Mouse (Mus musculus): ENCODE data around the gene Chrna9. TPM values are rescaled to one million over a fixed set of nuclear protein-coding genes. Genes with fewer than 3 reads are reported as not detected.
"Not testable (repeated sequence)": the region's sequence is repeated elsewhere in the genome, so short reads cannot be mapped to it uniquely, and the experiment has no call there.

Gene Chrna9
- polyA plus RNA-seq, 1 experiment from 2014 or later: 2.2 TPM

DNA sequence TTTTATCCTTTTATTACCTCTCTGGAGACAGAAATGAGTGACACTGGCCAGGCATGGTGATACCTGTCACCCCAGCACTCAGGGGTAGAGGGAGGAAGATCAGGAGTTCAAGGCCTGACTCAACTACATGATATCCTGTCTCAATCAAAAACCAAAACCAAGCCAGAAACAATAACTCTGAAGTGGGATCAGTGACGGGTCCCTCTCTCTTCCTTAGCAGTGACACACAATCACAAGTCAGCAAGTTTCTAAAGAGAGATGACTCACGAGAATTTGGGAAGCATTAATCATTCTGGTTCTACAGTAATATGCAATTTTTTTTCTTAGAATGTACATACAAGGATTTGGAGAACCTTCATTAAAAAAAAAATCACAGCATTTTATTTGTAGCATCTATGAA, 38.5 kb downstream of the Chrna9 start:
- Histone ChIP-seq H3K27ac (replicated peaks; ENCODE audit: low read depth, low read length) (no peak overlapping the region), H3K9me3 (ENCODE audit: control insufficient read depth, low read length) (no peaks in the 10 kb centered on the region), H3K27me3 (replicated peaks; ENCODE audit: control insufficient read depth, insufficient read depth, low read length) (no peaks in the 10 kb centered on the region), H3K9ac (ENCODE audit: low read depth, low read length) (no peak overlapping the region), H3K4me2 (ENCODE audit: low read depth, low read length) (no peak overlapping the region), H3K36me3 (ENCODE audit: control insufficient read depth, insufficient read depth, low read length) (no peaks in the 10 kb centered on the region), H3K4me3 (ENCODE audit: low read depth, low read length) (no peak overlapping the region), H3K4me1 (ENCODE audit: control insufficient read depth, insufficient read depth, low read length) (no peaks in the 10 kb centered on the region)
- DNase-seq (ENCODE audit: low spot score) (no peak), ATAC-seq (ENCODE audit: low read depth) (no peak)
- WGBS: 70% methylated on average over 2 of the region's 2 CpGs

DNA sequence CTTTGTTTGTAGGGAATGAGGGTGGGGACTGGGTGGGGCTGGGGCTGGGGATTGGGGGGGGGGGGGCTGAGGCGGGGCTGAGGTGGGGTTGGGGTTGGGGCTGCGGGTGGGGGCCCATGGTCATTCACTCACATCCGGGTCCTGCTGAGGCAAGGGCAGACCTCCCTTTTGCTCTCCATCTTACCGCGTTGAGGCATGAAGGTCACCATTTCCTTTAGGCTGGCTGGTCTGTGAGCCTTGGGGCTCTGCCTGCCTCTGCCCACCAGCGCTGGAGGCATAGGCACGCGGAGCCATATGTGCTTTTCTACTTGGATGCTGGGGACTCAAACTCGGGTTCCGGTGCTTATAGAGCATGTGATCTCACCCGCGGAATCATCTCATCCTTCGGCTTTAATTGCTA, 41.0 kb downstream of the Chrna9 start:
- H3K27ac ChIP-seq (replicated peaks; ENCODE audit: low read depth, low read length): no peak overlapping the region
- H3K4me3 ChIP-seq (ENCODE audit: low read depth, low read length): no peak overlapping the region
- H3K9me3 ChIP-seq (ENCODE audit: control insufficient read depth, low read length): no peaks in the 10 kb centered on the region
- no peak overlapping the region for H3K9ac ChIP-seq (ENCODE audit: low read depth, low read length)
- H3K4me1 ChIP-seq (ENCODE audit: control insufficient read depth, insufficient read depth, low read length): no peaks in the 10 kb centered on the region
- H3K36me3 ChIP-seq (ENCODE audit: control insufficient read depth, insufficient read depth, low read length): no peaks in the 10 kb centered on the region
- no peak for ATAC-seq (ENCODE audit: low read depth)
- H3K4me2 ChIP-seq (ENCODE audit: low read depth, low read length): no peak overlapping the region
- DNase-seq (ENCODE audit: low spot score): no peak
- no peaks in the 10 kb centered on the region for H3K27me3 ChIP-seq (replicated peaks; ENCODE audit: control insufficient read depth, insufficient read depth, low read length)
- WGBS: 81% methylated on average over 10 of the region's 13 CpGs

DNA sequence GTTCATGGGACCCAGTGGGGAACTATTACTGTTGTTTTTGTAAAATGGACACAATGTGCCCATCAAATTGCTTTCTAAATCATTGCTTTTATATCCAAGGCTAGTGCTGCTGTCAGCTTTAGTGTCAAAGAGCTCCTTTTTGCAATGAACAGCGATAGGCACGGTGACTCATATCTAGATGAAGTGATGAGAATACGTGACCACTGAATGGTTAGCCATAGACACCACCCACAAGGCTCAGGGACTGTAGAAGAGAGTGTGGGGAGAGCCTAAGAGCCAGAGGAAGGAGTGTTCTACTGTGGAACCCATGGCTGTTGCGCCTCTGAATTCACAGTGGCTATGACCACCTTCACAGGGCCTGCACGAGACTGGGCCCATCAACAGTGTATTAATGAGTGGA, 51.7 kb downstream of the Chrna9 start:
- WGBS: 90% methylated on average over 5 of the region's 5 CpGs
- Histone ChIP-seq H3K9me3 (ENCODE audit: control insufficient read depth, low read length) (no peaks in the 10 kb centered on the region), H3K4me1 (ENCODE audit: control insufficient read depth, insufficient read depth, low read length) (no peaks in the 10 kb centered on the region), H3K4me3 (ENCODE audit: low read depth, low read length) (no peak overlapping the region), H3K27me3 (replicated peaks; ENCODE audit: control insufficient read depth, insufficient read depth, low read length) (no peaks in the 10 kb centered on the region), H3K27ac (replicated peaks; ENCODE audit: low read depth, low read length) (no peak overlapping the region), H3K36me3 (ENCODE audit: control insufficient read depth, insufficient read depth, low read length) (no peaks in the 10 kb centered on the region), H3K9ac (ENCODE audit: low read depth, low read length) (no peak overlapping the region), H3K4me2 (ENCODE audit: low read depth, low read length) (no peak overlapping the region)
- ATAC-seq (ENCODE audit: low read depth) (no peak), DNase-seq (ENCODE audit: low spot score) (no peak)

DNA sequence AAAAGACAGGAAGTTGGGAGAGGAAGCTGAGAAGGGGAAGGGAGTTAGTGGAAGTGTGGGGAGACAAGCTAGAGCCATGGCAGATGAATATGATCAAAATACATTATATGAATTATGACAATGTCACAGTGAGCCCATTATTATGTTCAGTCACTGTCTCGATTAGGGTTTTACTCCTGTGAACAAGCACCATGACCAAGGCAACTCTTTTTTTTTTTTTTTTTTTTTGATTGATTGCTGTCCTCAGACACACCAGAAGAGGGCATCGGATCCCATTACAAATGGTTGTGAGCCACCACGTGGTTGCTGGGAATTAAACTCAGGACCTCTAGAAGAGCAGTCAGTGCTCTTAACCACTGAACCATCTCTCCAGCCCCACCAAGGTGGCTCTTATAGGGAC, 52.3 kb downstream of the Chrna9 start:
- DNase-seq (ENCODE audit: low spot score); H3K27ac ChIP-seq (replicated peaks; ENCODE audit: low read depth, low read length); H3K4me3 ChIP-seq (ENCODE audit: low read depth, low read length); H3K9me3 ChIP-seq (ENCODE audit: control insufficient read depth, low read length); H3K27me3 ChIP-seq (replicated peaks; ENCODE audit: control insufficient read depth, insufficient read depth, low read length); H3K36me3 ChIP-seq (ENCODE audit: control insufficient read depth, insufficient read depth, low read length); H3K4me1 ChIP-seq (ENCODE audit: control insufficient read depth, insufficient read depth, low read length); H3K4me2 ChIP-seq (ENCODE audit: low read depth, low read length); ATAC-seq (ENCODE audit: low read depth); H3K9ac ChIP-seq (ENCODE audit: low read depth, low read length): not testable (repeated sequence)
- WGBS: 70% methylated on average over 3 of the region's 3 CpGs

DNA sequence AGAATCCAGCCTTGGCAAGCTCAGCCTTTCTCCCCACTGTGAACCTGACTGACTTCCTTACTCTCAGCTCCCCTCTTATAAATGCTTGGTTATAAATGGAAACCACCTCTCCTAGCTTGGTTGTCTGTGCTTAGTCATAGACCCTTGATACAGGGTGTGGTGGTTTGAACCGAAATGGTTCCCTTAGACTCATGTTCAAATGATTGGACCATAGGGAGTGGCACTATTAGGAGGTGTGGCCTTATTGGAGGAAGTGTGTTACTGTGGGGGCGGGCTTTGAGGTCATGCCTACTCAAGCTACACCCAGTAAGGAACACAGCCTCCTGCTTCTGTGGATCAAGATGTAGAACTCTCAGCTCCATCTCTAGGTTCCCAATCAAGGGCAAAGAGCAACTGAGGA, 56.5 kb downstream of the Chrna9 start:
- no peak overlapping the region for H3K9ac ChIP-seq (ENCODE audit: low read depth, low read length)
- no peaks in the 10 kb centered on the region for H3K4me1 ChIP-seq (ENCODE audit: control insufficient read depth, insufficient read depth, low read length)
- H3K36me3 ChIP-seq (ENCODE audit: control insufficient read depth, insufficient read depth, low read length): no peaks in the 10 kb centered on the region
- no peaks in the 10 kb centered on the region for H3K27me3 ChIP-seq (replicated peaks; ENCODE audit: control insufficient read depth, insufficient read depth, low read length)
- no peak overlapping the region for H3K27ac ChIP-seq (replicated peaks; ENCODE audit: low read depth, low read length)
- H3K4me2 ChIP-seq (ENCODE audit: low read depth, low read length): no peak overlapping the region
- no peak for ATAC-seq (ENCODE audit: low read depth)
- no peak for DNase-seq (ENCODE audit: low spot score)
- no peaks in the 10 kb centered on the region for H3K9me3 ChIP-seq (ENCODE audit: control insufficient read depth, low read length)
- no peak overlapping the region for H3K4me3 ChIP-seq (ENCODE audit: low read depth, low read length)
- 95% methylated on average over 2 of the region's 2 CpGs for WGBS

DNA sequence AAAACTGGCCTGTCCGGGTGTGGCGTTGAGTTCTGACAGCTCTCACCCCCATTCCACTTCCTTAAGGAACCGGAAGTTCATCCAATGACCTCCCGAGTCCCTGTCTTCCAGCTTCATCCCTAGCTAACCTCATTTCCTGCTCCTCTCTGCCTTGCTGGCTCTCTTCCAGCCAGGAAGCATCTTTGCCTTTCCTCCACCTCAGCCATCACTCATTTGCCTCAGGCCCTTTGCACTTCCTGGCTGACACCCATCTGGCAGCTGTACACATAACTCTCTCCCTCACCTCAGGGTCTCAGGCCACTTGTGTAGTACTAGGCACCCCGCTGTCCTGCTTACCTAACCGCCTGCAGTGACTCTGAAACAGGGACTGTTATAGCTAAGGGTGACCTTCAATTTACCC, 59.9 kb downstream of the Chrna9 start:
- Histone ChIP-seq H3K9ac (ENCODE audit: low read depth, low read length) (no peak overlapping the region), H3K36me3 (ENCODE audit: control insufficient read depth, insufficient read depth, low read length) (no peaks in the 10 kb centered on the region), H3K4me2 (ENCODE audit: low read depth, low read length) (no peak overlapping the region), H3K4me1 (ENCODE audit: control insufficient read depth, insufficient read depth, low read length) (no peaks in the 10 kb centered on the region), H3K27me3 (replicated peaks; ENCODE audit: control insufficient read depth, insufficient read depth, low read length) (no peaks in the 10 kb centered on the region), H3K4me3 (ENCODE audit: low read depth, low read length) (no peak overlapping the region), H3K9me3 (ENCODE audit: control insufficient read depth, low read length) (no peaks in the 10 kb centered on the region), H3K27ac (replicated peaks; ENCODE audit: low read depth, low read length) (no peak overlapping the region)
- DNase-seq (ENCODE audit: low spot score) (no peak), ATAC-seq (ENCODE audit: low read depth) (no peak)
- WGBS: 66% methylated on average over 6 of the region's 6 CpGs

DNA sequence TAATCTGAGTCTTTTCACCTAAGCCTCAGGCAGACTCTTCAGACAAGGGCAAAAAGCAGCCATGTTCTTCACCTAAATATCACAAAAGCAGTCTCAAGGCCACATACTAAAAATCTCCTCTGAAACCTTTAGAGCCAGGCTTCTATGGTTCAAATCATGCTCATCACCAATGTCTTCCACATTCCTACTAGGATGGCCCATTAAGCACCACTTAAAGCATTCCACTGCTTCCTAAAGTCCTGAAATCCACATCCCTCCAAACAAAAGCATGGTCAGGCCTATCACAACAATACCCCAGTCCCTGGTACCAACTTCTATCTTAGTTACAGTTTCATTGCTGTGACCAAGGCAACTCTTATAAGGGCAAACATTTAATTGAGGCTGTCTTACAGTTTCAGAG, 63.1 kb downstream of the Chrna9 start:
- H3K4me3 ChIP-seq (ENCODE audit: low read depth, low read length): no peak overlapping the region
- H3K9me3 ChIP-seq (ENCODE audit: control insufficient read depth, low read length): no peaks in the 10 kb centered on the region
- no peaks in the 10 kb centered on the region for H3K27me3 ChIP-seq (replicated peaks; ENCODE audit: control insufficient read depth, insufficient read depth, low read length)
- H3K27ac ChIP-seq (replicated peaks; ENCODE audit: low read depth, low read length): no peak overlapping the region
- H3K4me2 ChIP-seq (ENCODE audit: low read depth, low read length): no peak overlapping the region
- ATAC-seq (ENCODE audit: low read depth) (no peak), DNase-seq (ENCODE audit: low spot score) (no peak)
- no peaks in the 10 kb centered on the region for H3K4me1 ChIP-seq (ENCODE audit: control insufficient read depth, insufficient read depth, low read length)
- no peaks in the 10 kb centered on the region for H3K36me3 ChIP-seq (ENCODE audit: control insufficient read depth, insufficient read depth, low read length)
- no peak overlapping the region for H3K9ac ChIP-seq (ENCODE audit: low read depth, low read length)

DNA sequence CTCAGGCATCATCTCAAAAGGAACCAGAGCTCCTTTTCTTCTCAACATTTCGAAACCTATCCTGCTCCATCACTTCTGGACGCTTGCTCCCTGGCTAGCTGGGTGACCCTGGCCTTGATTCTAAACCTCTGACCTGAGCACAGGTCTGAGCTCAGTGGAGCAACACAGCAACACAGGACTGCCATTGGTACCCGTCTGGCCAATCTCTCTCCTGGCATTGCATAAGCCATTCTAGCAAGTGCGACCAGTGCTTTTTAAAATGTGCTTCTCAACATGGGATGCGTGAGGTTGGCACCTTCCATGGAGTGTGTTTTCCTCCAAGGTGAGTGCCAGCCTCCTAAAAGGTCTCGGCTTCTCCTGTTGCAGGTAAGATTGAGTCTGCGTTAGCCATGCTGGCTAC, 64.4 kb downstream of the Chrna9 start:
- no peaks in the 10 kb centered on the region for H3K36me3 ChIP-seq (ENCODE audit: control insufficient read depth, insufficient read depth, low read length)
- DNase-seq (ENCODE audit: low spot score) (no peak), ATAC-seq (ENCODE audit: low read depth) (no peak)
- no peak overlapping the region for H3K27ac ChIP-seq (replicated peaks; ENCODE audit: low read depth, low read length)
- H3K9me3 ChIP-seq (ENCODE audit: control insufficient read depth, low read length): no peaks in the 10 kb centered on the region
- no peak overlapping the region for H3K9ac ChIP-seq (ENCODE audit: low read depth, low read length)
- H3K4me2 ChIP-seq (ENCODE audit: low read depth, low read length): no peak overlapping the region
- H3K4me1 ChIP-seq (ENCODE audit: control insufficient read depth, insufficient read depth, low read length): no peaks in the 10 kb centered on the region
- H3K27me3 ChIP-seq (replicated peaks; ENCODE audit: control insufficient read depth, insufficient read depth, low read length): no peaks in the 10 kb centered on the region
- 82% methylated on average over 7 of the region's 7 CpGs for WGBS
- H3K4me3 ChIP-seq (ENCODE audit: low read depth, low read length): no peak overlapping the region

DNA sequence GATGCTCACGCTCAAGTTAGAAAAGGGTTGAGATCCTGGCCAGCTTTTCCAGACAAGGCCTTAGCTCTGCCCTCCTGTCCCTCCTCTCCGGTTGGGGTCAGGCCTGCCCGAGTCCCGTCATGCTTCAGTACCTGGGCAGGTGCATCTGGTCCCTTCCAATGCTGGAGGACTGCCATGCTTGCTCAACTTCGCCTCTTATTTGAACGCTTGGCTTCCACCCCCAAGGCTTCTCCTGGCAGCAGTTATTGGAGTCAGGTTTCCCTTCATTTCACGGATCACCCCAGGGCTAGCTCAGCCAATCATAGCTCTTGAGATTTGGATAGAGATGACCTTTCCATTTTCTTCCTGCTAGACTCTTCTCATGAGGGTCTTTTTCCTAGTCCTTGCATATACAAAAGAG, 65.4 kb downstream of the Chrna9 start:
- Histone ChIP-seq H3K9me3 (ENCODE audit: control insufficient read depth, low read length) (no peaks in the 10 kb centered on the region), H3K4me2 (ENCODE audit: low read depth, low read length) (no peak overlapping the region), H3K27me3 (replicated peaks; ENCODE audit: control insufficient read depth, insufficient read depth, low read length) (no peaks in the 10 kb centered on the region), H3K27ac (replicated peaks; ENCODE audit: low read depth, low read length) (no peak overlapping the region), H3K9ac (ENCODE audit: low read depth, low read length) (no peak overlapping the region), H3K36me3 (ENCODE audit: control insufficient read depth, insufficient read depth, low read length) (no peaks in the 10 kb centered on the region), H3K4me3 (ENCODE audit: low read depth, low read length) (no peak overlapping the region), H3K4me1 (ENCODE audit: control insufficient read depth, insufficient read depth, low read length) (no peaks in the 10 kb centered on the region)
- DNase-seq (ENCODE audit: low spot score): peak; percentile 61
- WGBS: 53% methylated on average over 7 of the region's 7 CpGs
- peak; percentile 60; the same call in 1 of the 2 replicates for ATAC-seq (ENCODE audit: low read depth)

Measured in embryonic facial prominence, embryonic 14.5 days (tissue).